Mouse (Mus musculus): ENCODE results near the gene Gemin2.
A peak's percentile ranks its signal among the peaks of the same experiment; 100 is the strongest.
"Not testable (repeated sequence)": the region's sequence is repeated elsewhere in the genome, so short reads cannot be mapped to it uniquely, and the experiment has no call there.

Gene Gemin2

GRCm38 (mm10) chr12:59013234-59013633, at the start of gene Gemin2:
Gemin2 (plus strand) TSS chr12:59013393.
- peak; percentile 96 for DNase-seq

DNA sequence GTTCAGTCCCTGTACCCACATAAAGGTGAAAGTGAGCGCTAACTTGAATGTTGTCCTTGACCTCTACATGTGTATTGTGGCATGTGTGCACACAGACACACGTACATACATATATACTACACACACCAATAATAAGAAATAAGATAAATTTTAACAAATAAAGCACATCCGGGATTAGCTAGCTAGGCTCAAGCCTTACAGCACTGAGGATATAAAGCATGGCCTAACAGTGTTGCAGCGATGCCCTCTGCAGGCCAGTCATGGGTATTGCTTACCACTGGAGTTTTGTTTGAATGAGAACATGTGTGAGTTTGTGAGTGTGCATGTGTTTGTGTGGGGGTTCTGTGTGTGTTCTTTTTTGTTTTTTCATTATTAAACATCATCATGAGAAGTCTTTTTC, 48.6 kb upstream of the Gemin2 start:
- DNase-seq = peak; percentile 29

- peak; percentile 33 for DNase-seq
These were observed 36.2 kb upstream of the Gemin2 start for GRCm38 (mm10) chr12:58976966-58977365.

GRCm38 (mm10) chr12:58981178-58981661, 32.0 kb upstream of the Gemin2 start:
- DNase-seq = peak; percentile 42

GRCm38 (mm10) chr12:58985766-58986165, 27.4 kb upstream of the Gemin2 start:
- no peak for DNase-seq

- no peak for DNase-seq
These were observed 2.7 kb upstream of the Gemin2 start for GRCm38 (mm10) chr12:59010482-59010881.

DNA sequence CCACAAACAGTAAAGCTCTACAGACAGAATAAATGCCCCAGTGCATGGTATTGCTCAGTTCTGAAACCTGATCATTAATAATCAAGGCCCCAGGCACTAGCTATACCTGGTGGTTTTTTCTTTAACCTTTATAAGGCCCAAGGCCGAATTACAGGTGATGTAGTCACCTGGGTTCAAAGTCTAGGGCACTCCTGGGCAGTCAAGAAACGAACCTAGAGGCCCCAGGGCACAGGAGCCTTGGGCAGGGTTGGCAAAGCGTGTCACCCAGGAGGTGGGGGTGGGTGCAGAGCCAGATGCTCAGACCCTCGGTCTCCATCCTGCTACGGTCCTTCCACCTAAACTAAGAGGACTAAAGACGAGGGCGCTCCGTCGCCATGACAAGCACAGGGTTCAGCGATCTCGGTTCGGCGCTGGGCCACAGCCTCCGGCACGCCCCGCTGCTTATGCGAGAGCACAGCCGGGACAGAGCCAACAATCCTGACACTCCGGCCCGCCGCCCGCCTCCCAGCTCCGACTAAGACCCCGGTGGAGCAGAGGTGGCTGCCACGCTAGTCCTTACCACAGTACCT, 1.8 kb upstream of the Gemin2 start:
- DNase-seq = no peak

- peak; percentile 100 for DNase-seq
These were observed 1.1 kb upstream of the Gemin2 start, which contains the start of gene Sec23a for GRCm38 (mm10) chr12:59011844-59012709. Sec23a (minus strand) TSS chr12:59012017.

- DNase-seq = peak; percentile 18
These were observed 492 bp upstream of the Gemin2 start for GRCm38 (mm10) chr12:59012710-59013091.

- peak; percentile 17 for DNase-seq
These were observed 4.8 kb downstream of the Gemin2 start for GRCm38 (mm10) chr12:59017970-59018369.

DNA sequence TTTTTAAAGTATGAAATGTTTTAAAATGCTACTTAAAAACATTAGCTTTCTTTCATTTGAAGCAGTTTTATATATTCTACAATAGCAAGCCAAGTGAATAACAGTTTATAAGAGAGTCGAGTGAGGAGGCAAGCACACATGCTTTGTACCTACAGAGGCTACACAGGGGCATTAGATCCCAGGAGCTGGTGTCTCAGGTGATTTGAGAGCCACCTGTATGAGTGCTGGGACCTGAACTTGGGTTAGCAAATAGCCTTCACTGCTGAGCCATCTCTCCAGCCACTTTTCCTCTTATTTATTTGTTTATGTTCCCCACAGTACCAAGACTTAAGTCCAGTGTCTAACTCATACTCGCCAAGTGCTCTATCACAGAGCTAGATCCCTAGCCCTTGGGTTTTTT, 6.7 kb downstream of the Gemin2 start:
- no peak for DNase-seq

- no peak for DNase-seq
These were observed 8.1 kb downstream of the Gemin2 start for GRCm38 (mm10) chr12:59021306-59021705.

DNA sequence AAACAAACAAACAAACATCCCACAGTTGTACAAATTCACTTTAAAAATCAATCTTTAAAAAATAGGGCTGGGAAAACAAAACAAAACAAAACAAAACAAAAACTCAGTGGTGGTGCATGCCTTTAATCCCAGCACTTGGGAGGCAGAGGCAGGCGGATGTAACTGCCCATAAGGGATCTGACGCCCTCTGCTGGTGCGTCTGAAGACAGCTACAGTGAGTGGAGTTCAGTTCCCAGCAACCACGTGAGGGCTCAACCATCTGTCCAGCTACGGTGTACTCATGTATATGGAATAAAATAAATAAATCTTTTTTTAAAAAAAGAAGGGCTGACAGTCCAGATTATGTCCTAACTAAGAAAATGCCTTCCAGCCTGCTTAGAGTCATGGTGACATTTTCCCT, 18.9 kb downstream of the Gemin2 start:
- peak; percentile 50 for DNase-seq

DNA sequence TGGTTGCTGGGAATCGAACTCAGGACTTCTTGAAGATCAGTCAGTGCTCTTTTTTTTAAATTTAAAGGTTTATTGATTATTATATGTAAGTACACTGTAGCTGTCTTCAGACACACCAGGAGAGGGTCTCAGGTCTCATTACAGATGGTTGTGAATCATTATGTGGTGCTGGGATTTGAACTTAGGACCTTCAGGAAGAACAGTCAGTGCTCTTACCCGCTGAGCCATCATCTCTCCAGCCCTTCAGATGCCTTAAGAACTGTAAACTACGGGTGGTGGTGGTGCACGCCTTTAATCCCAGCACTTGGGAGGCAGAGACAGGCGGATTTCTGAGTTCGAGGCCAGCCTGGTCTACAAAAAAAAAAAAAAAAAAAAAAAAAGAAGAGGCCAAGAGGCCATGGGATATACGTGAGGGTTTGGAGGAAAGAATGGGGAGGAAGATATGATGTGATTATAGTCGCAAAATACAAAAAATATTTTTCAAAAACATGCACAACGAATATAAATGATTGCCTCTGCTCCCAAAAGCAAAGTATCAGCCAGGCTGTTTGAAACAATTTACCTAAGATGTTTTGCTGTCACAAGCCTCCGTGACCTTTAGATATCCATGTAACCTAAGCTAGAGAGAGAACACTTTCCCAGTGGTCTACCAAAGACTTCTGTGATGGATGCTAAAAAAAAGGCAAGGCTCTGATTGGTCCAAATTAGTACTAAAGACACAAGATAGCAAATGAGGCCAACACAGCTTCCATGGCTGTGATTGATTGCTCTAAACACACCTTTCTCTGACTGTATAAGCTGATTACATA, 26.2 kb downstream of the Gemin2 start:
- no peak for DNase-seq

DNA sequence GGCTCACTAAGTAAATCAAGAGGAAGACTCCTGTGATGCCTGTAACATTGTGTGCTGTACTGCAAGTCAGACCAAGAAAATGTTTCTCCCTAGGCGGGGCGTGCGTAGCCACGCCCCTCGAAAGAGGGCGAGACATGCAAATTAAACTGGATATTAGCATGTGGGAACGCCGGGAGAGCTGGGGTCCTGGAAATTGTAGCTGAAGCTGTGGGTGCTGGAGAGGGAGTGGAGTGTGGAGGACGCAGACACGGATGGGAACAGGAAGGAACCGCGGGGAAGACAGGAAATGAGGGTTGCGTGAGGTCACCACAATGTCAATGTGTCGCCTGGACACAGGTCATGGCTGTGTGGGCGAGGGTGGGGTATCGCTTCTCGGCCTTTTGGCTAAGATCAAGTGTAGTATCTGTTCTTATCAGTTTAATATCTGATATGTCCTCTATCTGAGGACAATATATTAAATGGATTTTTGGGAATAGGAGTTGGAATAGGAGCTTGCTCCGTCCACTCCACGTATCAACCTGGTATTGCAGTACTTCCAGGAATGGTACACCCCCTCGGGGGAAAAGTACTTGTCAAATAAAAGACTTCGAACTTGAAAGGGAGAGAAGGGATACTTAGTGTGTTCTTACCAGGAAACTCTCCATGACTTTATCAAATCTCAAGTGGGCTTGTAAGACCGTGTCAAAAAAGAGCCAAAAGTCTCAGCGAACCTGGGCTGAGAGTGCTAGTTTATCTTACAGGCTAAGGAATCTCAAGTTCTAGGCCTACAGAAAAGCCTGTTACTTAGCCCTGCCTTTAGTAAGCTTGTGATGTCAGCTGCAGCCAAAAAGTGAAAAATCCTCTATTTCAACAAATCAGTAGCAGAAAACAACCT, 27.0 kb downstream of the Gemin2 start:
- peak; percentile 83 for DNase-seq

DNA sequence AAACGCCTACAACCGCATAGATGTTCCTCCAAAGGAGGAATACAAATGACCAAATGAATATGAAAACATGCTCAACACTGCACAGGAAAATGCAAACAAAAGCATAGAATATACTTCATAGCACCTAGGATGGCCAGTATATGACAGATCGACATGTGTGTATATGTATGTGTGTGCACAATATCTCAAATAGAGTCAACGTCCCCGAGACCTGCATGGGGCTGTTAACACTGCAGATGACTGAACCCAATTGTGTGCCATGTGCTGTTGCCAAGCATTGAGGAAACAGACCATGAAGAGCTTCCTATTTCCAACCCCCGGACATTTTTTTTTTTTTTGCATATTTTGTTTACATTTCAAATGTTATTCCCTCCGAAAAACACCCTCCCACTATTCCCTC, 27.7 kb downstream of the Gemin2 start:
- DNase-seq = no peak

DNA sequence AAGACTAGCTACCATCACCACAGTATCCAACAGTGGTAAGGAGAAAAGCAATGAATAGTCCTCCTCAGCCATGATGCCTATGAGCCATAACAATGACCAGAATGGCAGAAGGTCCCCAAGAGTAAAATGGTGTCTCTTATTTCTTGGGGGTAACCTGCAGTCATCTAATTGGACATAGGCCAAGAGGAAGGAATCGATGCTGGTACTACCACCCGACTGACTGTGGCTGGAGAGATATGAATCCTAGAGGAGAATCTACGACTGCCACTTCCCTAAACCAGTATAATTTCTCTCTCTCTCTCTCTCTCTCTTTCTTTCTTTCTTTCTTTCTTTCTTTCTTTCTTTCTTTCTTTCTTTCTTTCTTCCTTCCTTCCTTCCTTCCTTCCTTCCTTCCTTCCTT, 39.3 kb downstream of the Gemin2 start:
- no peak for DNase-seq

- peak; percentile 22 for DNase-seq
These were observed 40.0 kb downstream of the Gemin2 start for GRCm38 (mm10) chr12:59053166-59053565.

GRCm38 (mm10) chr12:59053976-59054375, 40.8 kb downstream of the Gemin2 start:
- DNase-seq = no peak

DNA sequence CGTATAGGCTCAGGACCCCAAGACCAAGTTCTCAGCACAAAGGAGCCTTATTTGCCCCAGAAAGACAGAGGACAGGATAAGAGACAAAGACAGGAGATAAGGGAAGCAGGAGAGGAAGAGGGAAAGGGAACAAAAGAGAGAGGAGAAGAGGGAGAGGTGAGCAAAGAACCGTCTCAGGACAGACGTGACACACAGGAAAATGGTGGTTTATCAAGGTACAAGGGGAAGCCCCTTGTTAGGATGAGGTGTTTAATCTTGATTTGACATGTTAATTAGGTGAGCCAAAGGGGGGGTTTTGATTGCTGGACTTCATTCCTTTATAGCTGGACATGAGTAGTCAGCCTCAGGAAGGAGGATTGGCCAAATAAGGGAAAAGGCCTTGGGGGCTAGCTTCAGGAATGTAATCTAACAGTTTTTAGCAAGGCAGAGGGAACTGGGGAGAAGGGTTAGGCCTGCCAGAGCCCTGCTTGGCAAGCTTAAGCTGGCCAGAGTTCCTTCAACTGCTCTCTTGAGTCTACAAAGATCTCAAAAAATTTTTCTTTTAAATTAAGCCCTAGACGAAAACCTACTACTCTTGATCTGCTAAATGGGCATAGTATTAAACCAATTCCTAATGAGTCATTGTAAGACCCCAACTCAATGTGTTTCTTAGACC, 42.1 kb downstream of the Gemin2 start:
- DNase-seq = no peak

- DNase-seq = no peak
These were observed 43.0 kb downstream of the Gemin2 start for GRCm38 (mm10) chr12:59056222-59056621.

DNA sequence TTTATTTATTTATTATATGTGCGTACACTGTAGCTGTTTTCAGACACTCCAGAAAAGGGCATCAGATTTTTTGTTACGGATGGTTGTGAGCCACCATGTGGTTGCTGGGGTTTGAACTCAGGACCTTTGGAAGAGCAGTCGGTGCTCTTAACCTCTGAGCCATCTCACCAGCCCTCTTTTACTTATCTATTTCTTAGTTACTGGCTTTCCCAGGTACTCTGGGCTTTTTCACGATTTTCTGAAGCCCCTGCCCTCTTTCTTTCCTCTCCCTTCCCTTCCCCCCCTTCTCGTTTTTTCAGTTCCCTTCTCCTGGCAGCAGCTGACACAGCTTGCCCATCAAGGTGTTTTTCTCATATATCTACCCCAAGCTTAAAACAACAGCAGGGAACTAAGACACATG, 45.0 kb downstream of the Gemin2 start:
- not testable (repeated sequence) for DNase-seq
